Mouse (Mus musculus): Measurements from ENCODE around the gene Stk32c. TPM values are rescaled to one million over a fixed set of nuclear protein-coding genes. Genes with fewer than 3 reads are reported as not detected.

Stk32c gene
- total and polyA plus RNA-seq, 3 experiments = 0.21 TPM; not detected in 2

GRCm38 (mm10) chr7:139190616-139191015 lies 22.5 kb downstream of the Stk32c start:
- Histone ChIP-seq H3K9me3 (replicated peaks; ENCODE audit: insufficient read depth, low read length) (no peaks in the 10 kb centered on the region), H3K27ac (ENCODE audit: control insufficient read depth, low read depth, low read length) (no peak overlapping the region), H3K9ac (ENCODE audit: control insufficient read depth, low read depth, low read length, poor library complexity, severe bottlenecking) (no peak overlapping the region), H3K4me1 (ENCODE audit: control insufficient read depth in 1 of 2, insufficient read depth in 2 of 2, low read length in 2 of 2) (no peaks in the 10 kb centered on the region), H3K79me2 (ENCODE audit: control insufficient read depth, insufficient read depth, low read length, poor library complexity) (no peaks in the 10 kb centered on the region), H3K4me3 (ENCODE audit: control insufficient read depth in 1 of 2, insufficient read depth in 1 of 2, low read depth in 2 of 2, low read length in 2 of 2) (no peak overlapping the region), H3K27me3 (ENCODE audit: control insufficient read depth in 1 of 2, insufficient read depth in 2 of 2, low read length in 2 of 2) (no peaks in the 10 kb centered on the region; a peak in 1 of 4 replicates), H3K36me3 (ENCODE audit: control insufficient read depth in 1 of 2, insufficient read depth in 2 of 2, low read length in 2 of 2) (no peaks in the 10 kb centered on the region; a peak in 1 of 4 replicates)
- TF ChIP-seq E2F4 (IDR thresholded peaks at IDR 0.05; ENCODE audit: borderline replicate concordance, low read depth, low read length) = no peak
- no peak for TF ChIP-seq ETS1 (IDR thresholded peaks at IDR 0.05; ENCODE audit: low read depth, low read length)
- no peak for TF ChIP-seq NRF1 (IDR thresholded peaks at IDR 0.05; ENCODE audit: insufficient read depth, low read depth, low read length, poor library complexity, severe bottlenecking)
- no peak for TF ChIP-seq POLR2AphosphoS5 (IDR thresholded peaks at IDR 0.05; ENCODE audit: borderline replicate concordance, low read depth, low read length)
- DNase-seq (ENCODE audit: low read depth, low spot score) = no peak

- Histone ChIP-seq H3K36me3 (ENCODE audit: control insufficient read depth in 1 of 2, insufficient read depth in 2 of 2, low read length in 2 of 2) (no peaks in the 10 kb centered on the region; a peak in 1 of 4 replicates), H3K4me1 (ENCODE audit: control insufficient read depth in 1 of 2, insufficient read depth in 2 of 2, low read length in 2 of 2) (no peaks in the 10 kb centered on the region), H3K79me2 (ENCODE audit: control insufficient read depth, insufficient read depth, low read length, poor library complexity) (no peaks in the 10 kb centered on the region), H3K9ac (ENCODE audit: control insufficient read depth, low read depth, low read length, poor library complexity, severe bottlenecking) (peak overlapping the region; percentile 42; the same call in 1 of the 2 replicates), H3K4me3 (ENCODE audit: control insufficient read depth in 1 of 2, insufficient read depth in 1 of 2, low read depth in 2 of 2, low read length in 2 of 2) (peak overlapping the region; percentile 53 to 57; a peak in 3 of 4 replicates), H3K27ac (ENCODE audit: control insufficient read depth, low read depth, low read length) (no peak overlapping the region), H3K9me3 (replicated peaks; ENCODE audit: insufficient read depth, low read length) (no peaks in the 10 kb centered on the region), H3K27me3 (ENCODE audit: control insufficient read depth in 1 of 2, insufficient read depth in 2 of 2, low read length in 2 of 2) (no peaks in the 10 kb centered on the region; a peak in 1 of 4 replicates)
- no peak for TF ChIP-seq E2F4 (IDR thresholded peaks at IDR 0.05; ENCODE audit: borderline replicate concordance, low read depth, low read length)
- TF ChIP-seq POLR2AphosphoS2 (IDR thresholded peaks at IDR 0.05; ENCODE audit: low read length) = no peak
- TF ChIP-seq TAL1 (IDR thresholded peaks at IDR 0.05; ENCODE audit: low read length) = no peak
- TF ChIP-seq MYB (IDR thresholded peaks at IDR 0.05; ENCODE audit: low read depth, low read length) = no peak
- TF ChIP-seq EP300 (IDR thresholded peaks at IDR 0.05; ENCODE audit: low read depth in 1 of 2, low read length in 2 of 2) = no peak
- DNase-seq (ENCODE audit: low read depth, low spot score) = peak; percentile 32
Observed at GRCm38 (mm10) chr7:139188634-139189207, 24.4 kb downstream of the Stk32c start.

GRCm38 (mm10) chr7:139187771-139188633 lies 25.1 kb downstream of the Stk32c start:
- Histone ChIP-seq H3K27ac (ENCODE audit: control insufficient read depth, low read depth, low read length) (no peak overlapping the region), H3K4me3 (ENCODE audit: control insufficient read depth in 1 of 2, insufficient read depth in 1 of 2, low read depth in 2 of 2, low read length in 2 of 2) (peak overlapping the region; percentile 53 to 57; a peak in 3 of 4 replicates)
- peak; percentile 67 for DNase-seq (ENCODE audit: low read depth, low spot score)

More at GRCm38 (mm10) chr7:139187771-139188633, 25.1 kb downstream of the Stk32c start:
- Histone ChIP-seq H3K9me3 (replicated peaks; ENCODE audit: insufficient read depth, low read length) (no peaks in the 10 kb centered on the region), H3K27me3 (ENCODE audit: control insufficient read depth in 1 of 2, insufficient read depth in 2 of 2, low read length in 2 of 2) (no peaks in the 10 kb centered on the region; a peak in 1 of 4 replicates), H3K36me3 (ENCODE audit: control insufficient read depth in 1 of 2, insufficient read depth in 2 of 2, low read length in 2 of 2) (no peaks in the 10 kb centered on the region; a peak in 1 of 4 replicates), H3K79me2 (ENCODE audit: control insufficient read depth, insufficient read depth, low read length, poor library complexity) (no peaks in the 10 kb centered on the region), H3K9ac (ENCODE audit: control insufficient read depth, low read depth, low read length, poor library complexity, severe bottlenecking) (peak overlapping the region; percentile 42; the same call in 1 of the 2 replicates), H3K4me1 (ENCODE audit: control insufficient read depth in 1 of 2, insufficient read depth in 2 of 2, low read length in 2 of 2) (no peaks in the 10 kb centered on the region)
- no peak for TF ChIP-seq POLR2A (IDR thresholded peaks at IDR 0.05; ENCODE audit: control insufficient read depth in 1 of 2, insufficient read depth in 1 of 2, low read depth in 1 of 2, low read length in 2 of 2, poor library complexity in 1 of 2)
- TF ChIP-seq ETS1 (IDR thresholded peaks at IDR 0.05; ENCODE audit: low read depth, low read length) = no peak
- TF ChIP-seq MXI1 (IDR thresholded peaks at IDR 0.05; ENCODE audit: low read depth, low read length) = no peak
- no peak for TF ChIP-seq RAD21 (IDR thresholded peaks at IDR 0.05; ENCODE audit: low read depth, low read length)
- no peak for TF ChIP-seq ZC3H11A (IDR thresholded peaks at IDR 0.05; ENCODE audit: low read depth, low read length)
- TF ChIP-seq USF2 (IDR thresholded peaks at IDR 0.05; ENCODE audit: borderline replicate concordance in 1 of 2, insufficient read depth in 1 of 2, low read depth in 1 of 2, low read length in 2 of 2) = no peak
- TF ChIP-seq POLR2AphosphoS5 (IDR thresholded peaks at IDR 0.05; ENCODE audit: borderline replicate concordance, low read depth, low read length) = no peak
- TF ChIP-seq ZKSCAN1 (IDR thresholded peaks at IDR 0.05; ENCODE audit: low read depth, low read length) = no peak
- TF ChIP-seq CTCF (IDR thresholded peaks at IDR 0.05 in 2 of 3, conservative IDR thresholded peaks at IDR 0.05 in 1 of 3; ENCODE audit: control insufficient read depth in 1 of 3, insufficient read depth in 1 of 3, low read depth in 2 of 3, low read length in 3 of 3, poor library complexity in 1 of 3, severe bottlenecking in 1 of 3) = no peak
- TF ChIP-seq ZNF384 (IDR thresholded peaks at IDR 0.05; ENCODE audit: low read depth, low read length) = no peak
- TF ChIP-seq MYC (IDR thresholded peaks at IDR 0.05; ENCODE audit: low read depth, low read length) = no peak

All from MEL (cell line).